Mouse (Mus musculus): Measurements from ENCODE around the gene Mctp2.
A peak's percentile ranks its signal among the peaks of the same experiment; 100 is the strongest.

Gene Mctp2

DNA sequence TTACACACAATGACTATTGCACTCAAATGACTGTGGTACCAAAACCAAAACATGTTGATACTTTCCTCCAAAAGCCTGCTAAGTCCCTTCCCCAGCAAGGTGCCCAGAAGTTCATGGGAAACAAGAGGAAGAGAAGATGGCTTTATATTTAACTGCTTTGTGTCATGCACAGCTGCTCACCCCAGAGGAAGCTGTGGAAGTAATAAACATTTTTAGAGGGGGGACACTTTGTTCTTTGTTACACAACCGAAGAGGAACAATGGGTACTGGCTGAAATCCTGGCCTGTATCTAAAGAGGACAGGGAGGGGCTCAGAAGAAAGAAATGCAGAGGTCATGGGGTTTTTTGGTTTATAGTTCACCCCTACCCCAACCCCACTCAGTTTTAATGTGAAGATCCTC, 144.2 kb downstream of the Mctp2 start:
- DNase-seq: no peak

- no peak for DNase-seq
Measured at GRCm38 (mm10) chr7:72159513-72160063, 146.8 kb downstream of the Mctp2 start.

DNA sequence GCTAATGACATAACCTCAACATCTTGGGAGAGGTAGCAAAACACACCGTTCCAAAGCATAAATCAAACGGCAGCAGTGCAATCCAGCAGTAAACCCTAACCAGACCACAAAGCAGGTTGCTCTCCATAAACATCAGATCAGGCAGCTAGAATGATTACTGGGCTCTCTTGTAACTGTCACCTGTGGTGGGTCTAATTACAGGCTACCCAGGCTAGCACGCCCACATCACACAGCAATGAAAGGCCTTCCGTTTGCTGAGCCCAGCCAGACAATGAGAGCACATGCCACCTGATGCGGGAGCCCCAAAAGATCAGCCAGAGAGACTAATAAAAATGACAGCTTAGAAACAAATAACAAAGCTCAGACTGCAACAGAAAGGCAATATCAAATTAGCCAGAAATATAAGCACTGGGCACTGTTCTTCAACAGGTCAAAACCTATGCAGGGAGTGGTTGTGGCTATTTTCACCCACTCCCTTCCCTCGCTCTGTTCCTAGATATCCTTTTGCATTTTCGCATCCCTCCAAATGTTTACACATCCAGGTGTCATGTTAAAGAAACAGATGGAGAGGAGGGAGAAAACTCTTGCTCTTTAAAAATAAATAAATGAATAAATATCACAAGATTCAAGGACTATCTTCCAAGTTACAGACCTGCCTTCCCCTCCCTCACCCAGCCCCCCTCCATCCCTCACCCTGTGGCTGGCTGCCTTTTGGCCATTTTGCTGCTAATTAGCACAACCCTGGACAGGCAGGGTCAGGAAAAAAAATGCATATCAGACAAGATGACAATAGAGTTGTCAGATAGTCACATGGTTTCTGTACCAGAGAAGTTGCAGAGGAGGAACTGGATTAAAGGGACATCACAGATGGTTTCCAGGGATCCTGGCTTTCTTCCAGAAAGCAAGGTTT, 155.4 kb downstream of the Mctp2 start:
- DNase-seq: no peak

DNA sequence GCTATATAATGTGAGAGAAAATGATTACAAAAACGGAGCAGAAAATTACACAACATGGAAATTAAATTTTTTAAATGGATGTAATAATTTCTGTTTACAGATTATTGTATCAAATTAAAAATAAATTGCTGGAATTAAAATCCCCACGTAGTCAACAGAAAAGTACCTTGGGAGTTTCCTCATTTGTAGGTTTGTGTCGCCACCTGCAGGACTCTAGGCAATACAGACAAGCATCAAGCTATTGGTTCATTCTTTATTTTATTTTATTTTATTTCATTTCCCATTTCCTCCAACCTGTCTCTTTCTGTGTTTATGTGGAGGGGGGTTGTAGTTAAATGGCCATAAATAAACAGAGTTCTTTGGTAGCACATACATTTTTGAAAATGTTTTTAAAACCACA, 157.3 kb downstream of the Mctp2 start:
- peak; percentile 3 to 8 for DNase-seq

DNA sequence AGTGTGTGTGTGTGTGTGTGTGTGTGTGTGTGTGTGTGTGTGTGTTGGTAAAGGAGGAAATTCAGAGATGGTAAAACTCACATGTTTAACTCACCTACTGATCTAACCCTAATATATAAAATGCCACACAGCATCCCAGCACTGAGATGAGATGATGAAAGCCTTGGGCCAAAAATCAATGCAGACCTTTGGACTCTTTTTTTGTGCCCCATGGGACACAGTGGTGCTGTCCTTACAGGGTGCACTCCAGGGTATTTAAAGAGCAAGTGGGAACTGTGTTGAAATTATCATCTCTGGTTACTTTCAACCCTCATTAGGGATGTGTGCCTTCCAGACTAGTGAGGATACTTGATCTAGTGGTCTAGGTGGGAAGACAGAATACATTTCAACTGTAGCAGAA, 159.6 kb downstream of the Mctp2 start:
- no peak for DNase-seq

- DNase-seq: no peak
Measured at GRCm38 (mm10) chr7:72145726-72146520, 160.5 kb downstream of the Mctp2 start.

- DNase-seq: no peak
Measured at GRCm38 (mm10) chr7:72138701-72139100, 167.7 kb downstream of the Mctp2 start.

- DNase-seq: no peak
Measured at GRCm38 (mm10) chr7:72120986-72121385, 185.4 kb downstream of the Mctp2 start.

DNA sequence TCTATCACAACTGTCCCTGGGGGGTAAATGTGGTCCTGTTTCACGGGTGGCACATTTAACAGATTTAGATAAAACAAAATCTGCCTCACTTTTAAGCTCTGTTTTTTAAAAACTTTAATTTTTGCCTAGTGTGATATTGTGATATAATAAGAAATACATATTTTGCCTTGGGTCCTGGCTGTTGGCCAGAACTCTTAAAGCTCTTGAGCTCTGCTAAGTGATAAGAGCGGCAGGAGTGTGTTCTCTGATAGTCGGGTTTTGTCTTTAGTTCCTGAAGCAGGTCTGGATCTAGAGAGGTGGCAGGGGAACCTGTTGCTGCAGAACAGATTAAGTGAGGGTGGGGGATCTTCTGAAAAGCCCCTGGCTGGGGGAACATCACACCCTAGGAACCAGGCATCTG, 186.7 kb downstream of the Mctp2 start:
- DNase-seq: no peak

DNA sequence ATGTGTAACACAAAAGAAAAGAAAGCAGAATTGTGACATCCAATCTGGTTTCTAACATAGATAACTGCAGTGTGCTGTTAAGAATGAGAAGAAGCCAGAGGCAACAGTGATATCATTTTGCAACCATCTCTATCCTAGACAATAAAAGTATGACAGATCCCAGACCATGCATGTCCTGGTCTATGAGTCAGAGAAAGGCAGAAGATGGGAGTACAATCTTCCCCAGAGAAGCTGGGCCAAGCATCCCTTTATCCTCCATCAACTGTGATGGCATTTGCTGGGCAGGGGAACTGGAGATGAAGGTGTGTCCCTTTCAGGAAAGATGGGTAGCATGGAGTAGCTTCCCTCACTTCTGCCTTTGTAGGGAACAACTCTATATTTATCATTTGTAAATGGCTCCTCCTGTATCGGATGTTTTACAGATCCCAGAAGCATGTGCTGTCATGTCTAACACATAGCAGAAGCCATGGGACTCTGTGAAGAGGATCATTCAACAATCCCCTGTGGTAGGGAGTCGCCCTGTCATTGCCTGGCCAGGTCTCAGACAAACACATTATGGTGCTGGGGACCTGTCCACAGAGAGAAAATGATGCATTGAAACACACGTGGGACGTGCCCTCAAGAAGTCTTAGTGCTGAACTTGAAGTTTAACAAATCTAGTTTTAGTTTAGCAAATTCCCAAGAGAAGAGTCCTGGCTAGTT, 188.9 kb downstream of the Mctp2 start:
- DNase-seq: no peak

DNA sequence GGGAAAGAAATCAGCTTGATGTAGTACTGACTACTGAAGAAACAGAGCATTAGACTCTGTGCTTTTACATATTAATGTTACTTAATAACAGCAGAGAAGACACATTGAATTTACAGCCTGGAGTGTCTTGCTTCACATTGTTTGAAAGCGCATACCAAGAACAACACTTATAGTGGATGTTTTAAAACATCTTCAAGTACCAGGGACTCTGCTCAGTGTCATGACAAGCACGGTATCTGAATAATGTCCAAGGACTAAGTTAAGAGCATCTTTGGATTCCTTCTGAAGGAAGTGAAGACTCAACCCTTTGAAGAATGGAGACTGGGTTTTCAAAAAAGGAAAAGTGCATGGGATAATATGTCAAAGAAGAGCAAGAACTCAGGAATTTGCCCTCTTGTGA, 191.3 kb downstream of the Mctp2 start:
- DNase-seq: no peak

DNA sequence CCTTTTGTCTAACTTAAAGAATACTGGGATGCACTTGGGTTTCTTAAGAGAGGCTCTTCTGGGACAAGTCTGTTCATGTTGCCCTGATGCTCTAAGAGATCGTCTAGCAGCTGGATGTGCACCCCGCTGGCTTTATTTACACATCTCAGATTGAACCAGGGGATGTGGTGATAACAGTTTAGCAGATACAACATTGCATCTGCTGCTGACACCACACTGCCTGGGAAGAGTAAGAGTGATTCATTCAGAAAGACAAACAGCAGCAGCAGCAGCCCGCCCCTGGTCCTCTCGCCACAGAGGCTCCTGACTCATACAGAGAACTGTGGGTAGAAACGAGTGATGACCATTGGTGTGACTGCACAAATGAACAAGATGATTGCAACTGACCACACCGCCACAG, 195.8 kb downstream of the Mctp2 start:
- DNase-seq: no peak

DNA sequence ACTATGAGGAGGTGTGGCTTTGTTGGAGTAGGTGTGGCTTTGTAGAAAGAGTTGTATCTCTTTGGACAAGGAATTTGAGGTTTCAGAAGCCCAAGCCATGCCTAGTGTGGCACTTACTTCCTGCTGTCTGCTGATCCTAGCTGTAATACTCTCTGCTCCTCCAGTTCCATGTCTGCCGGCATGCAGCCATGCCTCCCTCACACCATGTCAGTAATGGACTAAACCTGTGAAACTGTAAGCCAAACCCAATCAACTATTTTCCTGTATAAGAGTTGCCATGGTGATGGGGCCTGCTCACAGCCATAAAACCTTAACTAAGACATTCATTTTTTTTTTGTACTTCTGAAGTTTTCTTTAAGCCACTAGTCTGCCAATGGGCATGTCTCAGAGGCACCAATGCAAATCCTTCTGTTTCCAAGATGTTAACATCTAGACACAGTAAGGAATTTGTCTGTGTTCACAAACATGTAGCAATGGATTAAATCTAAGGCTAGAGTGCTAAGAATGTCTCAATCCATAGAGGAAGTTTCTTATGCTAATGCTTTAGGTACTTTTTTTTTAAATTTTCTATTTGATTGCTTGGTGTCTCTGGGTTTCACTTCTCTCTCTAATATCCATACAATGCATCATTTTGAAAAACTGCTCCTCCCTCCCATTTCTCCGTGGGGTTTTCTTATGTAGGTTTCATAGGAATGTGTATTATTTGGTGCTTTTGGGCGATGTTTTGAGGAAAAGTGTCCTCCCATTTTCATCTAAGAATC, 197.6 kb downstream of the Mctp2 start:
- no peak for DNase-seq

DNA sequence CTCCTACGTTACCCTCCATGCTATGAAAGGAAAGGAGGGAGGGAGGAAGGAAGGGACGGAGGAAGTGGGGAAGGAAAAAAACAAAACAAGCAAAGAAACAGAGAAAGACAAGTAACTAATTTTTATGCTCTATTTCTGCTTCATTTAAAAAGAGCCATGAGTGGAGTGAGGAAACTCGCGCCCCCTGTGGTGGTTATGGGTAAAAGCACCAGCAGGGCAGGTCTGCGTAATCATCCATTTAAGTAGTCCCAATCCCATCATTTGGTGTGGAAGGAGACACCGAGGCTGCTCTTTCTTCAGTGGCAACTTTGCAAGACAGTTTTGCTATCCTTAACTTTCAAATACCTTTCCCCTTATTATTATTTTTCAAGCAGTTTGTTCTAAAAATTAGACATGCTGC, 202.2 kb downstream of the Mctp2 start:
- no peak for DNase-seq

GRCm38 (mm10) chr7:72103654-72104053, 202.8 kb downstream of the Mctp2 start:
- DNase-seq: no peak

DNA sequence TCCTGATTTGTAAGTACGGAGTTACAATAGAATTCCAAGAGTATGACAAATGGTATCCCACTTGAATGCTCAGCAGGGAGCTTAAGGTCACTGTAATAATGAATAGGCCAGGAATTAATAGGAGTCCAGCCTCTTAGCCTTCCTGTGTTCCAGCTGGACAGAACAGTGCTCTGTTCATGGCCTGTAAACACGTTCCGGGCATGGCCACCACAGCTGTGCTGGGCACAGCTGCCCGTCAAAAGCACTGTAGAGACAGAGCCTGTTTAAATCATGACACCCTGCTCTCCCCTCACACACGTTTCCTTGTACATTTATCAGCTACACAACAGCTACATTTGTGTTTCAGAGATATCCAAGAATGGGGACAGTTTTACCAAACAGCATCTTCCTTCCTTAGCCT, 205.7 kb downstream of the Mctp2 start:
- no peak for DNase-seq

- DNase-seq: no peak
Measured at GRCm38 (mm10) chr7:72098603-72099002, 207.8 kb downstream of the Mctp2 start.

DNA sequence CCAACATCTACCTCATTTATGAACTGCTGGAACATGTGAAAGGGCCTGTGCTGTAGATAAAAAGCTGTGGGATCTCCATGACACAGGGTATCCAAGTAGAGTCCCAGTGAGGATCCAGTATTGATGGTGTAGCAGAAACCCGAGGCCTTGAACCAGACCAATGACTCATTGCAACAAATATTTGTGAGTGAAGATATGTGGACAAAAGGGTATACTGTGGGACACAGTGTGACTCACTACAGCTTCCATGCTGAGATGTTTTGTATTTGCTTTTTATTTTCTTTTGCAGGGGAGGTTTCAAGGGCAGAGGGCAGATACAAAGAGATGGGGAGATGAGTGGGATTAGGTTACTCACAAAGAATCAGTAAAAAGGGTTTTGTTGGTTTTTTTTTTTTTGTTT, 209.4 kb downstream of the Mctp2 start:
- no peak for DNase-seq

- no peak for DNase-seq
Measured at GRCm38 (mm10) chr7:72096433-72096832, 210.0 kb downstream of the Mctp2 start.

- DNase-seq: no peak
Measured at GRCm38 (mm10) chr7:72089463-72090175, 216.8 kb downstream of the Mctp2 start.

DNA sequence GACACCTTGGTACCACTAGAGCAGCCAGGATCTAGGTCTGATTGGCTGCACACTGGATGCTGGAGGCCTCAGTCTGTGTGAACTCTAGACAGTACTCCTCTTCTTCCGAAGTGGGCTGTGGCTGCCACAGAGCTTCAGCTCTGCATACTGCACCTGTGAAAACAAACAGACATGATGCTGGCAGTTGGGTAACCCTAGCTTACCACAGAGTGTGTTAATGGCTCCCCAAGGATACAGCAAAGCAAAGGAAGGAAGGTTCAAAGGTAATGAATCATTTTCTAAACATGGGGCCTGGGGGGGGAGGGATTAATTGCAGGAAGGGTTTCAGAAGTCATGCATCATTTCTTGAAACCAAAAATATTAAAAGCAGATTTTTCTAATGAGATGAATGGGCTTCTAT, 225.7 kb downstream of the Mctp2 start:
- DNase-seq: no peak

DNA sequence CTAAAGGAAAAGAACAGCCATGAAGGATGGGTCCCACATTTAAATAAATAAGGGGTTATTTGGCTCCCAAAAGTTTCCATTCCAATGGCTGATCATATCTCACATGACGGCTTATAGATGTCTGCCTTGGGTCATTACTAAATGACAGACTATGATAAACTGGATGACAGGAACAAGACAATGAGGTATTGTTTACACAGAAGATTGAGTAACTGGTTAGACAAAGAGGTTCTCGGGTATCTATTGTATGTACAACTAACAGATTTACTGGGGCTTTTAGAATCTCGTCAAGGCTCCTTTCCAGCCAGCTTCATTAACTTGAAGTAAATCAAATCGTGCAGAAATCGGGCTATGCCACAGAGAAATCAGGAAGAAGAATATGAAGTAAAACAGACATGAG, 227.5 kb downstream of the Mctp2 start:
- DNase-seq: no peak
